Mouse (Mus musculus) lung, postnatal 0 days (tissue): ENCODE measurements around the gene Sez6l. TPM values are rescaled to one million over a fixed set of nuclear protein-coding genes. Genes with fewer than 3 reads are reported as not detected.

ENCODE experiments used
- ATAC-seq: fragments of 200-750 bp; cut with Nextera tagmentation; 2 replicates; pipeline ENCODE4 v1.8.0; 2017; ENCODE audit warnings: moderate library complexity
- DNase-seq: peaks from one replicate; pipeline ENCODE4 v3.0.0-alpha.2; 2016; ENCODE audit warnings: low spot score
- H3K27ac ChIP-seq: fragments of 300-500 bp; sonication (generic); 2 replicates; pipeline ENCODE4 v1.5.1; 2014; ENCODE audit warnings: antibody characterized with exemption, mild to moderate bottlenecking, low read length, mixed read lengths
- H3K27me3 ChIP-seq: fragments of 300-500 bp; sonication (generic); replicated peaks from 2 replicates; pipeline ENCODE4 v1.6.1; 2014; ENCODE audit warnings: low read length, mixed read lengths; ENCODE audit not compliant: insufficient read depth
- H3K36me3 ChIP-seq: fragments of 300-500 bp; sonication (generic); 2 replicates; pipeline ENCODE4 v1.6.1; 2014; ENCODE audit warnings: low read length, mixed read lengths; ENCODE audit not compliant: insufficient read depth
- H3K4me1 ChIP-seq: fragments of 300-500 bp; sonication (generic); 2 replicates; pipeline ENCODE4 v1.6.1; 2014; ENCODE audit warnings: antibody characterized with exemption, low read depth, low read length, mixed read lengths; ENCODE audit not compliant: insufficient read depth
- H3K4me2 ChIP-seq: fragments of 300-500 bp; sonication (generic); replicated peaks from 2 replicates; pipeline ENCODE4 v1.6.1; 2014; ENCODE audit warnings: low read depth, mild to moderate bottlenecking, low read length, moderate library complexity, mixed read lengths
- H3K4me3 ChIP-seq: fragments of 300-500 bp; sonication (generic); 2 replicates; pipeline ENCODE4 v1.5.1; 2014; ENCODE audit warnings: low read depth, low read length
- H3K9ac ChIP-seq: fragments of 300-500 bp; sonication (generic); replicated peaks from 2 replicates; pipeline ENCODE4 v1.6.1; 2014; ENCODE audit warnings: low read depth, mild to moderate bottlenecking
- H3K9me3 ChIP-seq: fragments of 300-500 bp; sonication (generic); 2 replicates; pipeline ENCODE4 v1.6.1; 2016; ENCODE audit warnings: low read length, mixed read lengths
- CTCF ChIP-seq: IDR thresholded peaks from 2 replicates; pipeline ENCODE4 v1.5.1; 2016; ENCODE audit warnings: antibody characterized with exemption, mild to moderate bottlenecking
- EP300 ChIP-seq: IDR thresholded peaks from 2 replicates; pipeline ENCODE4 v1.6.1; 2016; ENCODE audit warnings: antibody characterized with exemption, mild to moderate bottlenecking, control low read depth
- WGBS: fragments of 180-500 bp; shearing (Covaris S2); extraction: QIAGEN DNeasy Blood & Tissue Kit; methylation state at CpG from one replicate; pipeline ENCODE4 v1.1.7; 2014; 5-methylcytosine and 5-hydroxymethylcytosine counted together
- polyA plus RNA-seq: library from polyadenylated mRNA; unstranded; fragments of >200 nt; fragmentation: Nextera tagmentation; extraction: Ambion mirVana; gene quantifications from 2 replicates; pipeline ENCODE4 v1.2.1, GENCODE M21; 2015

Gene Sez6l
- polyA plus RNA-seq, 1 experiment from 2014 or later = 0.11 TPM

GRCm38 (mm10) chr5:112516527-112516926, 60.5 kb downstream of the Sez6l start:
- no peaks in the 10 kb centered on the region for H3K27me3 ChIP-seq
- WGBS = 93% methylated on average over 3 of the region's 3 CpGs
- no peaks in the 10 kb centered on the region for H3K36me3 ChIP-seq
- no peak overlapping the region for H3K4me2 ChIP-seq
- H3K27ac ChIP-seq = no peak overlapping the region
- DNase-seq (no peak), ATAC-seq (no peak)
- TF ChIP-seq EP300 (no peak), CTCF (peak; percentile 13; the same call in 1 of the 2 replicates)
- no peaks in the 10 kb centered on the region for H3K4me1 ChIP-seq
- no peak overlapping the region for H3K9ac ChIP-seq
- H3K4me3 ChIP-seq = no peak overlapping the region
- no peaks in the 10 kb centered on the region for H3K9me3 ChIP-seq

- no peak overlapping the region for H3K4me3 ChIP-seq
- WGBS = 71% methylated on average over 8 of the region's 8 CpGs
- ATAC-seq (no peak), DNase-seq (no peak)
- no peak for TF ChIP-seq CTCF
- no peak for TF ChIP-seq EP300
- H3K27ac ChIP-seq = no peak overlapping the region
- H3K36me3 ChIP-seq = no peaks in the 10 kb centered on the region
- no peaks in the 10 kb centered on the region for H3K27me3 ChIP-seq
- H3K9ac ChIP-seq = no peak overlapping the region
- H3K4me2 ChIP-seq = no peak overlapping the region
- no peaks in the 10 kb centered on the region for H3K4me1 ChIP-seq
- no peaks in the 10 kb centered on the region for H3K9me3 ChIP-seq
Measured at GRCm38 (mm10) chr5:112510351-112510750, 66.6 kb downstream of the Sez6l start.

- no peaks in the 10 kb centered on the region for H3K9me3 ChIP-seq
- no peaks in the 10 kb centered on the region for H3K27me3 ChIP-seq
- ATAC-seq = no peak
- H3K4me3 ChIP-seq = no peak overlapping the region
- H3K4me1 ChIP-seq = no peaks in the 10 kb centered on the region
- H3K27ac ChIP-seq = no peak overlapping the region
- DNase-seq = no peak
- WGBS = 53% methylated on average over 5 of the region's 5 CpGs
- TF ChIP-seq CTCF (no peak), EP300 (no peak)
- no peak overlapping the region for H3K4me2 ChIP-seq
- no peaks in the 10 kb centered on the region for H3K36me3 ChIP-seq
- no peak overlapping the region for H3K9ac ChIP-seq
Measured at GRCm38 (mm10) chr5:112509916-112510315, 67.1 kb downstream of the Sez6l start.

- TF ChIP-seq CTCF (no peak), EP300 (no peak)
- WGBS = 59% methylated on average over 4 of the region's 4 CpGs
- Histone ChIP-seq H3K4me1 (no peaks in the 10 kb centered on the region), H3K9ac (no peak overlapping the region), H3K4me3 (no peak overlapping the region), H3K4me2 (no peak overlapping the region), H3K27ac (no peak overlapping the region), H3K9me3 (no peaks in the 10 kb centered on the region), H3K27me3 (no peaks in the 10 kb centered on the region), H3K36me3 (no peaks in the 10 kb centered on the region)
- no peak for ATAC-seq
- DNase-seq = no peak
Measured at GRCm38 (mm10) chr5:112505595-112505994, 71.4 kb downstream of the Sez6l start.

- DNase-seq = no peak
- Histone ChIP-seq H3K4me3 (no peak overlapping the region), H3K27ac (no peak overlapping the region), H3K9ac (no peak overlapping the region), H3K4me2 (no peak overlapping the region), H3K36me3 (no peaks in the 10 kb centered on the region), H3K9me3 (no peaks in the 10 kb centered on the region), H3K4me1 (no peaks in the 10 kb centered on the region), H3K27me3 (no peaks in the 10 kb centered on the region)
- WGBS = 77% methylated on average over 2 of the region's 2 CpGs
- no peak for TF ChIP-seq CTCF
- TF ChIP-seq EP300 = no peak
- ATAC-seq = no peak
Measured at GRCm38 (mm10) chr5:112501384-112501783, 75.6 kb downstream of the Sez6l start.

GRCm38 (mm10) chr5:112499918-112500682, 76.9 kb downstream of the Sez6l start:
- TF ChIP-seq EP300 (no peak), CTCF (no peak)
- 59% methylated on average over 8 of the region's 8 CpGs for WGBS
- no peak for DNase-seq

More at GRCm38 (mm10) chr5:112499918-112500682, 76.9 kb downstream of the Sez6l start:
- no peak overlapping the region for H3K4me3 ChIP-seq
- no peak overlapping the region for H3K9ac ChIP-seq
- H3K27ac ChIP-seq = no peak overlapping the region
- no peaks in the 10 kb centered on the region for H3K9me3 ChIP-seq
- H3K4me1 ChIP-seq = no peaks in the 10 kb centered on the region
- no peak for ATAC-seq
- H3K4me2 ChIP-seq = no peak overlapping the region
- H3K36me3 ChIP-seq = no peaks in the 10 kb centered on the region
- H3K27me3 ChIP-seq = no peaks in the 10 kb centered on the region
